Mouse (Mus musculus) embryonic facial prominence, embryonic 15.5 days (tissue): ENCODE data around the gene Saysd1. TPM values are rescaled to one million over a fixed set of nuclear protein-coding genes. Genes with fewer than 3 reads are reported as not detected.

ENCODE experiments used
- ATAC-seq: fragments of 200-750 bp; cut with Nextera tagmentation; 2 replicates; pipeline ENCODE4 v1.8.0; 2017; ENCODE audit warnings: low read depth, moderate TSS enrichment; ENCODE audit not compliant: insufficient number of reproducible peaks, low FRiP score, low TSS enrichment
- H3K27ac ChIP-seq: fragments of 300-500 bp; sonication (generic); replicated peaks from 2 replicates; pipeline ENCODE4 v1.5.1; 2015; ENCODE audit warnings: mild to moderate bottlenecking, inconsistent platforms
- H3K27me3 ChIP-seq: fragments of 300-500 bp; sonication (generic); 2 replicates; pipeline ENCODE4 v1.6.1; 2015; ENCODE audit warnings: inconsistent platforms
- H3K36me3 ChIP-seq: fragments of 300-500 bp; sonication (generic); 2 replicates; pipeline ENCODE4 v1.6.1; 2015; ENCODE audit warnings: mild to moderate bottlenecking, inconsistent platforms
- H3K4me1 ChIP-seq: fragments of 300-500 bp; sonication (generic); 2 replicates; pipeline ENCODE4 v1.6.1; 2015; ENCODE audit warnings: inconsistent platforms
- H3K4me2 ChIP-seq: fragments of 300-500 bp; sonication (generic); replicated peaks from 2 replicates; pipeline ENCODE4 v1.6.1; 2015; ENCODE audit warnings: mild to moderate bottlenecking, inconsistent platforms
- H3K4me3 ChIP-seq: fragments of 300-500 bp; sonication (generic); replicated peaks from 2 replicates; pipeline ENCODE4 v1.5.1; 2015; ENCODE audit warnings: mild to moderate bottlenecking, inconsistent platforms
- H3K9ac ChIP-seq: fragments of 300-500 bp; sonication (generic); 2 replicates; pipeline ENCODE4 v1.6.1; 2015; ENCODE audit warnings: inconsistent platforms
- H3K9me3 ChIP-seq: fragments of 300-500 bp; sonication (generic); replicated peaks from 2 replicates; pipeline ENCODE4 v1.6.1; 2016; ENCODE audit warnings: inconsistent platforms
- WGBS: fragments of 180-500 bp; shearing (Covaris S2); methylation state at CpG from one replicate; pipeline ENCODE4 v1.1.7; 2015; 5-methylcytosine and 5-hydroxymethylcytosine counted together
- polyA plus RNA-seq: library from polyadenylated mRNA; unstranded; fragments of >200 nt; fragmentation: Nextera tagmentation; extraction: Ambion mirVana; gene quantifications from 2 replicates; pipeline ENCODE4 v1.2.1, GENCODE M21; 2015

The Saysd1 gene
- polyA plus RNA-seq, 1 experiment from 2014 or later: 13.2 TPM

DNA sequence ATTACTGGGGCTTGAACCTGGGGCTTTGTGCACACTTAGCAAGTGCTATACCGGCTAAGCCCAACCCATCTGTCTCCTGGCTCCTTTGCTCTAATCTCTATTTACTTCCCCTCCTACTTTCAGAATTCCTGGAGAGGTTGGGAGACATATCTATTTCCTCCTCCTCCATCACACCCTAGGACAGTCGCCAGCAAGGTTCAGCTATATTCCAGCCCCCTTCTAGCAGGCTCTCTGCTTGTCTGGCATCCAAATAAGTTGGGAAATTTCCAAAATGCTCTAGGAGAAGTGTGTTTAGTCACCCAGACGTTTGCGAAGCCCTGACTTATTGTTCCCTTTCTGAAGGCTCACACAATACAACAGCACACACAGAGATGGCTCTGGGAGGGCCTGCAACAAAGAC, 35.1 kb downstream of the Saysd1 start:
- Histone ChIP-seq H3K27me3 (no peaks in the 10 kb centered on the region), H3K4me1 (no peaks in the 10 kb centered on the region), H3K36me3 (no peaks in the 10 kb centered on the region), H3K4me2 (no peak overlapping the region), H3K9me3 (no peaks in the 10 kb centered on the region), H3K27ac (no peak overlapping the region), H3K4me3 (no peak overlapping the region), H3K9ac (no peak overlapping the region)
- ATAC-seq: no peak
- 48% methylated on average over 4 of the region's 4 CpGs for WGBS

DNA sequence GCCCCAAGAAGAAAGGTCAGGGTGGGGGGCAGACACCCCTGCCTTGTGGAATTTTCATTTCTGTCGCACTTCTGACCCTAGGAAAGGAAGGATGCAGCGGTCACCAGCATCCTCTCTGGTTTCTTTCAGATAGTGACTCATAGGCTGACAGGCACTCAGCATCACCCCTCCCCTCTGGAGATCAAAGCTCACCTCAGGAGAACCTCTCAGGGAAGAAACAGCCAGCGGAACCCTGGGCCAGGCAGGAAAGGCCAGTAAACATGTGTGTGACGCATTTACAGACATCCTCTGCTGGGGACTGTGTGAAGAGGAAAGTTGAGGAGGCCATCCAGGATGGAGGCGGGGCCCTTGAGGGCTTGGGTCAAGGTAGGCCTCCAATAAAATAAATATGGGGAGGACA, 40.3 kb downstream of the Saysd1 start:
- H3K4me2 ChIP-seq: no peak overlapping the region
- no peak overlapping the region for H3K4me3 ChIP-seq
- no peak for ATAC-seq
- no peak overlapping the region for H3K27ac ChIP-seq
- no peaks in the 10 kb centered on the region for H3K4me1 ChIP-seq
- H3K9ac ChIP-seq: no peak overlapping the region
- no peaks in the 10 kb centered on the region for H3K9me3 ChIP-seq
- WGBS: 58% methylated on average over 5 of the region's 5 CpGs
- 0 out of 2 replicates have a peak, but pooled peaks cover 3% of the 10 kb centered on the region for H3K27me3 ChIP-seq
- no peaks in the 10 kb centered on the region for H3K36me3 ChIP-seq

DNA sequence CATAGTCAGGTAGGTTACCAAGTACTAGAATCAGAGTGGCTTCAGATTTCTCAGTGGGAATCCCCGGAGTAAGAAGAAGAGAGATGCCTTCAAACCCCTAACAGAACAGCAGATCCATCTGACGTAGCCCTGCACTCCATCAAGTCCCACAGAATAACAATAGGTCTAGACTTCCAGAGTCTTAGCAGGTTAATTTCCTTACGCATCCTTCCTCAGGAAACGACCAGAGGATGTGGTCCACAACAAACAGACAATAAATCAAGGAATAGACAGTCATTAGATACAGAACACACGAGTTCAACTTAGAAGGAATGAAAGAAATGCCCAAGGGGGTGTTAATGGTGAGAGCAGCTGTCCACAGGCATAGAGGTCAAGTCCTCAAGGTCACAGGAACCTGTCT, 43.4 kb downstream of the Saysd1 start:
- no peaks in the 10 kb centered on the region for H3K9me3 ChIP-seq
- no peak for ATAC-seq

DNA sequence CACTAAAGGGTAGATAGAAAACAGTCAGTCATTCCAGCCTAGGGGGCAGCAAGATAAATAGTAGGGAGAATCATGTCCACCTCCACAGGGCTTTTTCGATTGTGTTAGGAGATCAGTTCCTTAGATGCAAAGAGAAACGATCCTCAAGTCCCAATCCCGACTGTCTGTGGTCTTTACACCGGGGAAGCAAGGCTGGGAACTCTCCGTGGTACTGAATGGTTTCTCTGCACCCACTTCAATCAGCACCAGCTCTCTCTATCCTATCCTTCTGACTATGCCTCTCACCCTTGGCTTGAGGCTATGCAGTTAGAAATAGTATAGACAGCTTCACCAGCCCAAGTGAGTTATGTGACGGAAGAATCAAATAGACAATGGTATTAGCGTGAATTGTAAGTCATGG, 44.8 kb downstream of the Saysd1 start:
- H3K4me3 ChIP-seq: no peak overlapping the region

More for the DNA sequence above, 43.4 kb downstream of the Saysd1 start:
- no peak overlapping the region for H3K9ac ChIP-seq
- no peak overlapping the region for H3K4me2 ChIP-seq
- 56% methylated on average over 5 of the region's 5 CpGs for WGBS
- H3K4me1 ChIP-seq: no peaks in the 10 kb centered on the region
- 0 out of 2 replicates have a peak, but pooled peaks cover 5% of the 10 kb centered on the region for H3K27me3 ChIP-seq
- H3K36me3 ChIP-seq: no peaks in the 10 kb centered on the region
- no peak overlapping the region for H3K4me3 ChIP-seq
- no peak overlapping the region for H3K27ac ChIP-seq

DNA sequence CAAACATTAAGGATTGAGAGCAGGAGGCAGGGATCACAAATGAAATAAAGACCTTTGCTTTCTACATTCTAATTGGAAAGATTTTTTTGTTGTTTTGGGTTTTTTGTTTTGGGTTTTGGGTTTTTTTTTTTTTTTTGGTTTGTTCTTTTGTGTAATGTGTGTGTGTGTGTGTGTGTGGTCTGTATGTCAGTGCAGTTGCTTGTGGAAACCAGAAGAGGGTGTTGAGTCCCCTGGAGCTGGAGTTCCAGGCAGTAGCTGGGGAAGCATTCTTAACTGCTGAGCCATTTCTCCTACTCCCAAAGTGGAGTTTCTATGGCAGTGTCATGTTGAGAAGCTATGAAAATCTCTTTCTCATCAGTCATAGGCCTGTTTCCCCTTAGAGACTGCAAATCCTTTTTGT, 54.0 kb downstream of the Saysd1 start:
- no peak overlapping the region for H3K4me3 ChIP-seq
- no peaks in the 10 kb centered on the region for H3K9me3 ChIP-seq
- H3K27ac ChIP-seq: no peak overlapping the region
- ATAC-seq: no peak
- no peaks in the 10 kb centered on the region for H3K27me3 ChIP-seq
- no peak overlapping the region for H3K9ac ChIP-seq
- no peak overlapping the region for H3K4me2 ChIP-seq
- no peaks in the 10 kb centered on the region for H3K36me3 ChIP-seq
- H3K4me1 ChIP-seq: peaks cover 15% of the 10 kb centered on the region

More for the DNA sequence above, 44.8 kb downstream of the Saysd1 start:
- no peak for ATAC-seq
- Histone ChIP-seq H3K27ac (no peak overlapping the region), H3K9ac (no peak overlapping the region), H3K4me2 (no peak overlapping the region), H3K4me1 (no peaks in the 10 kb centered on the region), H3K9me3 (no peaks in the 10 kb centered on the region), H3K36me3 (no peaks in the 10 kb centered on the region), H3K27me3 (0 out of 2 replicates have a peak, but pooled peaks cover 5% of the 10 kb centered on the region)
- 15% methylated on average over 7 of the region's 7 CpGs for WGBS

DNA sequence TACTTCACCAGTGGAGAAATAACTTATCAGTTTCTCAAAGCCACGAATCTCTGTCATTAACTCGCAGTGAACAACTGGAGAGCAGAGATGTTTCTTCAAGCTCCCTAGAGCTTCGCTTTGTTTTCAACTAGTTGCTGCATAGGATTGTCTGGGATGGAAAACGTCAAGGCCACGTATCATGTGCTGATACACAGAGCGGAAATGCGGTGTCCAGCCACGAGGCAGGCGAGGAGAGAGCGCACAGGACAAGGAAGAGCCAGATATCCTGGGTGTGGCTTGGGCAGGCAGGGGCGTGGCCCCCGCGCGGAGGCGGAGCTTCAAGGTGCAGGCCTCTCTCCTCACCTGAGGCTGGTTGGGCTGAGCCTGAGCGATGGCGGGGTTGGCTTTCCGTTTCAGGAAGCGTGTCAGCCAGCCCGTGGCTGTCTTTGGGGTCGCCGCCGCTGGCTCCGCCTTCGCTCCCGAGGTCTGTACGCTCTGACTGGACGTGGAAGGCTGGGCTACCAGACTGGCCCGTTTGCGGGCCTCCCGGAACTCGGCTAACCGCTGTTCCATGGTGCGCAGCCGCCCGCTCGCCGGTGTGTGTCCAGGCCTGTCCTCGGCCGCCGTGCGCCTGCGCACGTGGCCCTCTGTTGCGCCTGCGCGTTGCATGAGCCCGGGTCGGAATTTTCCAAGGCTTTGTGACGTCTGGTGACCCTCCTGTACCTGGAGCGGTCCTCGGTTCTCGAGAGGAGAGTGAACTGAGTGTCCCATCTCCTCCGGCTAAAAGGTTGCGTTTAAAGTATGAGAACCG, 55.6 kb downstream of the Saysd1 start:
- Histone ChIP-seq H3K27me3 (no peaks in the 10 kb centered on the region), H3K36me3 (no peaks in the 10 kb centered on the region), H3K9ac (peak overlapping the region; percentile 56), H3K4me3 (peak overlapping the region; percentile 58), H3K9me3 (no peaks in the 10 kb centered on the region), H3K4me2 (peak overlapping the region; percentile 84), H3K4me1 (peaks cover 15% of the 10 kb centered on the region), H3K27ac (peak overlapping the region; percentile 96)
- WGBS: 2% methylated on average over 56 of the region's 56 CpGs
- peak; percentile 98 for ATAC-seq

DNA sequence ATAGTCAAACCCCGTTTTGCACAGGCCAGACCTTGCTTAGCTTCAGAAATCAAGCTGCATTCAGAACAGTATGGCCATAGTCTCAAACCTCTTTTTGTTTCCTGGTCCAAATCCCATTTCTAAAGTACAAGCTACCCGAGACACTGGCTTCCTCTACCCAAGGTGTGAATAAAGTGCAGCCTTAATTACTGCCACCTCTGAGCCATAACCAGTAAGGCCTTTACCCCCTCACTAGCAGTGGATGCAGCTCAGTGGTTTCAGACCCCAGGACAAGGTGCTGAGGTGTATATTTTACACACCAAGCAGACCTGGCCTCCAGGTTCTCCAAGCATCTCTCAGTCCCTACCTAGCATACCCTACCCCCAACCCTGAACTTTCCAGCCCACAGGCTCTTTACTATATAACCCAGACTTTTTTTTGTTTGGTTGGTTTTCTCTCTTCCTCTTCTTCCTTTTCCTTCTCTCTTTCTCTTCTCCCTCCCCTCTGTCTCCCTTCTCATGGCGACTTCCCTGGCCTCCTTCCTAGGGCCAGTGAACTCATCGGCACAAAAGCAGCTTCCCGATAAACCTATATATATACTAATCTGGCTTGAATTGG, 56.3 kb downstream of the Saysd1 start:
- peak overlapping the region; percentile 58 for H3K4me3 ChIP-seq
- 63% methylated on average over 5 of the region's 5 CpGs for WGBS
- peaks cover 15% of the 10 kb centered on the region for H3K4me1 ChIP-seq
- H3K27me3 ChIP-seq: no peaks in the 10 kb centered on the region
- H3K9me3 ChIP-seq: no peaks in the 10 kb centered on the region
- H3K9ac ChIP-seq: peak overlapping the region; percentile 56; the same call in 1 of the 2 replicates
- peak overlapping the region; percentile 96 for H3K27ac ChIP-seq
- no peaks in the 10 kb centered on the region for H3K36me3 ChIP-seq
- H3K4me2 ChIP-seq: peak overlapping the region; percentile 84
- no peak for ATAC-seq

DNA sequence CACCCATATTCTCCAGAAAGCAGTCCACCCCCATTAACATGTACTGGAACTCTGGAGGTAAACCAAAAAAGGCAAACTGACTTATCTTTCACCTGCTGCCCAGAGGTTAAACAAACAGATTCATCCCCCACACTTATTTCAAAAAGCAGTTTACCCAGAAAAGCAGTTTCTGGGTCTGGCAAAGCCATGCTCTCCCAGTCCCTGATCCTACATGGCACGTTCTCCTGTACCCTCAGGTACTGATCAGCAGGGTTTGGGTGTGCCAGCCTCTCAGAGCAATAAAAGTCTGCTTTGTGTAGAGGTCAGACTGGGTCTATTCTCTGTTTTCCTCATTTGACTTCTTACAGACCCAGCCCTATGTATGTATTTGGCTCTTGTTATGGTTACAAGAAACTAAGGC, 57.2 kb downstream of the Saysd1 start:
- ATAC-seq: no peak
- H3K9me3 ChIP-seq: no peaks in the 10 kb centered on the region
- H3K4me3 ChIP-seq: no peak overlapping the region
- H3K4me1 ChIP-seq: peaks cover 15% of the 10 kb centered on the region
- WGBS: 78% methylated on average over 1 of the region's 1 CpGs
- H3K27ac ChIP-seq: no peak overlapping the region
- H3K9ac ChIP-seq: no peak overlapping the region
- no peaks in the 10 kb centered on the region for H3K36me3 ChIP-seq
- H3K4me2 ChIP-seq: no peak overlapping the region
- H3K27me3 ChIP-seq: no peaks in the 10 kb centered on the region

DNA sequence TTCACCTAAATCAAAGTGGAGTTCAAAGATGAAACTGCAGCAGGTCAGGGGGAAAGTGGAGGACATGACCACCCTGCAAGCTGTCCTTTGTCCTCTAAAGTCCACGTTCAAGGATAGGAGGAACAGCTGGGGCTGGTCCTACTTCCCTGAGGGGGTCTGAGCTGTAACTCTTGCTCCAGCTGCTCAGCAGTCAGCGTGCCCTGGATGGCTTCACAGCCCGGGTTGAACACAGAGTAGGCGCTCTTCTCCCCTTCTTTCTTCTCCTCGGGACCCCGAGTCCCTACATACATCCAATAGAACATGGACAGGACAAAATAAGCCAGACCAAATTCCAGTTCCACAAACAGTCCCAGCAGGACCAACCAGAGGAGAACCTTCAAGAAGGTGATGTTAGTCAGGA, 61.2 kb downstream of the Saysd1 start:
- H3K27me3 ChIP-seq: no peaks in the 10 kb centered on the region
- no peak overlapping the region for H3K27ac ChIP-seq
- no peaks in the 10 kb centered on the region for H3K36me3 ChIP-seq
- H3K4me2 ChIP-seq: no peak overlapping the region
- ATAC-seq: no peak
- H3K4me1 ChIP-seq: peaks cover 9% of the 10 kb centered on the region
- WGBS: 79% methylated on average over 6 of the region's 6 CpGs
- no peaks in the 10 kb centered on the region for H3K9me3 ChIP-seq
- H3K4me3 ChIP-seq: no peak overlapping the region
- H3K9ac ChIP-seq: no peak overlapping the region

DNA sequence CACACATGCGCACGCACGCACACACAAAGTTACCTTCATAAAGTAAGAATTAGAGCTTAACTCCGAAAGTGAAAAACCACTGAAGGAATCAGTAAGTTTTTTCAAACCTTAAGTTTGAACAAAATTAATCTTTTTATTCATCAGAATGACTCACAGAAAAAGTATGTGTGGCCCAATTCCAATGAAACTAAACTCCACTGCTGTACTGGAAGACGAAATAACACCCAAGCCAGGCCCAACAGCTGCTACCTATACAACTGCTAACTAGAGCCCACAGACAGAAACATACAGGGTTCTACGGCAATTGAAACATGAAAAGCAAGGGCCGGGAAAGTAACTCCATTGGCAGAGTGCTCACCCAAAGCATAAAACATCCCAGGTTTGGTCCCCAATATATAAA, 62.8 kb downstream of the Saysd1 start:
- Histone ChIP-seq H3K27ac (no peak overlapping the region), H3K9me3 (no peaks in the 10 kb centered on the region)
- no peak for ATAC-seq

DNA sequence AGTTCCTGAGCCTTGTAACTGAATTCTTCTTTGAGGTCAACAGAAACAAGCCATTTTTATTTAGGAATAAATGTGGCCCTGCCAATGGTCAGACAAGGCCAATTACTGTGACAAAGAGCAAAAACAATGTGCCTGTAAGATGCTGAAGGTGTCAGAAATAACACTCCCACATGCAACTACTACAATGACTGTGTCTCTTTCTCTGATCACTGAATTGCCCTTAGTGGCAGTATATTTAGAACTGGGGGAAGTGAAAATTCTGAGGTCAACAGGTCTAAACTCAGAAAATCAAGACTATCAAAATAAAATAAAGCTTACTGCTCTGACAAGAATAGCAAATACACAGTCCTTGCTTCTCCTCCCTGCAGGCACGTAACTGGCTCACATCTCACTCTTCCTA, 63.6 kb downstream of the Saysd1 start:
- WGBS: 49% methylated on average over 1 of the region's 1 CpGs
- Histone ChIP-seq H3K4me3 (no peak overlapping the region), H3K4me2 (no peak overlapping the region), H3K9ac (no peak overlapping the region), H3K27me3 (no peaks in the 10 kb centered on the region), H3K4me1 (no peaks in the 10 kb centered on the region), H3K36me3 (no peaks in the 10 kb centered on the region), H3K27ac (no peak overlapping the region), H3K9me3 (no peaks in the 10 kb centered on the region)
- ATAC-seq: no peak

More for the DNA sequence above, 62.8 kb downstream of the Saysd1 start:
- H3K9ac ChIP-seq: no peak overlapping the region
- no peak overlapping the region for H3K4me3 ChIP-seq
- WGBS: 75% methylated on average over 7 of the region's 7 CpGs
- H3K36me3 ChIP-seq: no peaks in the 10 kb centered on the region
- no peak overlapping the region for H3K4me2 ChIP-seq
- H3K27me3 ChIP-seq: no peaks in the 10 kb centered on the region
- no peaks in the 10 kb centered on the region for H3K4me1 ChIP-seq

DNA sequence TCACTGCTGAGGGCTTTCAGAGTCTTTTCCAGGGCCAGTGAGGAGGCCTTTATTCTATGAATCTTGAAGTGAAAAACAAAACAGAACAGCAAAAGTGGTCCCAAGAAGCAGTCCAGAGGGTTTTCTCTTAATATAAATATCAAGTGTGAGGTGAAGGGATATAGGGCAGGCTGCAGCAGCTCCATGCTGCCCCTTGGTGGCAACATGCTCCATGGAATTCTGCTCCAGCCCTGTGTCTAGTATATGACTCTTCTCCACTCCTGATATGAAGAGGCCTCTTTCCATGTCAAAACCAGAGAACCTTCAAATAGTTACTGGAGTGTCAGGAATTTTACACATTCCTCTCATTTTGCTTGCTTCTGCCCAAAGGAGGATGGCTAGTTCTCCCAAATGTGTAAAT, 67.7 kb downstream of the Saysd1 start:
- Histone ChIP-seq H3K9ac (no peak overlapping the region), H3K4me1 (no peaks in the 10 kb centered on the region), H3K9me3 (no peaks in the 10 kb centered on the region), H3K4me3 (no peak overlapping the region), H3K4me2 (no peak overlapping the region), H3K27ac (no peak overlapping the region), H3K27me3 (no peaks in the 10 kb centered on the region), H3K36me3 (no peaks in the 10 kb centered on the region)
- ATAC-seq: no peak
